Mouse (Mus musculus) C2C12 (cell line): Measurements from ENCODE around the gene Tstd2. TPM values are rescaled to one million over a fixed set of nuclear protein-coding genes. Genes with fewer than 3 reads are reported as not detected.

Source experiments
- H3K27me3 ChIP-seq: one replicate; pipeline ENCODE4 v1.6.1; 2011; ENCODE audit not compliant: control insufficient read depth, insufficient read depth, insufficient read length
- H3K36me3 ChIP-seq: one replicate; pipeline ENCODE4 v1.6.1; 2011; ENCODE audit not compliant: control insufficient read depth, insufficient read depth
- H3K4me3 ChIP-seq: one replicate; pipeline ENCODE4 v1.5.1; 2011; ENCODE audit warnings: mild to moderate bottlenecking, control low read depth; ENCODE audit not compliant: poor library complexity, insufficient read depth, severe bottlenecking
- H3K79me2 ChIP-seq: one replicate; pipeline ENCODE4 v1.6.1; 2011; ENCODE audit not compliant: control insufficient read depth, insufficient read depth
- H3K79me3 ChIP-seq: one replicate; pipeline ENCODE4 v1.6.1; 2011; ENCODE audit warnings: low read depth, control low read depth
- H3ac ChIP-seq: one replicate; pipeline ENCODE3; 2011; ENCODE audit warnings: low read depth; ENCODE audit not compliant: control insufficient read depth, insufficient read length
- CEBPB ChIP-seq: IDR thresholded peaks from one replicate; pipeline ENCODE4 v1.6.1; 2011; ENCODE audit warnings: low read depth, mild to moderate bottlenecking, control low read depth, moderate library complexity
- CTCF ChIP-seq: IDR thresholded peaks from one replicate; pipeline ENCODE4 v1.5.1; 2011; ENCODE audit not compliant: control insufficient read depth, insufficient read depth, insufficient read length
- FOSL1 ChIP-seq: IDR thresholded peaks from one replicate; pipeline ENCODE4 v1.8.0; 2011; ENCODE audit warnings: mild to moderate bottlenecking, low read length; ENCODE audit not compliant: poor library complexity, insufficient read depth, severe bottlenecking
- MAX ChIP-seq: IDR thresholded peaks from one replicate; pipeline ENCODE4 v1.6.1; 2011; ENCODE audit warnings: mild to moderate bottlenecking, control low read depth
- MYOD1 ChIP-seq: IDR thresholded peaks from one replicate; pipeline ENCODE4 v1.6.1; 2011; ENCODE audit warnings: low read depth; ENCODE audit not compliant: control insufficient read depth, insufficient read length
- MYOG ChIP-seq: IDR thresholded peaks from one replicate; pipeline ENCODE4 v1.6.1; 2011; ENCODE audit not compliant: control insufficient read depth, insufficient read length; ENCODE audit errors: extremely low read depth
- USF1 ChIP-seq: IDR thresholded peaks from one replicate; pipeline ENCODE4 v1.6.1; 2011; ENCODE audit warnings: low read depth, mild to moderate bottlenecking, control low read depth, moderate library complexity
- polyA plus RNA-seq: library from polyadenylated mRNA; unstranded; fragments of >200 nt; fragmentation: generic; extraction: Trizol; gene quantifications from one replicate; pipeline ENCODE4 v1.2.1, GENCODE M21; 2012; ENCODE audit warnings: missing spikeins

The Tstd2 gene
- polyA plus RNA-seq, 1 experiment = 15.5 TPM

DNA sequence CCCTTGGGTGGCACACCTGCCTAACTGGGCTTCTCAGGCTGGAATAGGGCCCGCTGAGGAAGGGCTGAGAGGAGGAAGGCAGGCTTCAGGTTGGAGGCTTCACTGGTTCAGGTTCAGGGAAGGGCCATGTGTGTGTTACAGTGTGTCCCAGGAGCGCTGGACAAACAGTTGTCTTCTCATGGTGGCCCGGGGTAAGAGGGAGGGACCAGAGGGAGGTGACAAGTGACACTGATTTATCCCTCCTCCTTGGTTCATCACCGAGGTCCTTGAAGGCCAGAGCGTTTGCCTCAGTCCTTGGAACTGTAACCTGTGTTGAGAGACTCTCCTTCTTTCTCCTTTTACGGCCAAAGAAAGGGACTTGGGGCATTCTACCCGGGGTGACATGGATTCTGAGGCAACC lies 38.0 kb downstream of the Tstd2 start:
- TF ChIP-seq CTCF = no peak
- TF ChIP-seq USF1 = no peak
- TF ChIP-seq MYOG = no peak
- no peak for TF ChIP-seq FOSL1
- TF ChIP-seq MYOD1 = no peak
- no peak for TF ChIP-seq CEBPB
- no peak for TF ChIP-seq MAX
- H3K79me3 ChIP-seq = no peaks in the 10 kb centered on the region
- H3K27me3 ChIP-seq = no peaks in the 10 kb centered on the region
- H3K79me2 ChIP-seq = no peaks in the 10 kb centered on the region
- no peaks in the 10 kb centered on the region for H3K36me3 ChIP-seq
- no peak overlapping the region for H3K4me3 ChIP-seq
- H3ac ChIP-seq = no peak overlapping the region

DNA sequence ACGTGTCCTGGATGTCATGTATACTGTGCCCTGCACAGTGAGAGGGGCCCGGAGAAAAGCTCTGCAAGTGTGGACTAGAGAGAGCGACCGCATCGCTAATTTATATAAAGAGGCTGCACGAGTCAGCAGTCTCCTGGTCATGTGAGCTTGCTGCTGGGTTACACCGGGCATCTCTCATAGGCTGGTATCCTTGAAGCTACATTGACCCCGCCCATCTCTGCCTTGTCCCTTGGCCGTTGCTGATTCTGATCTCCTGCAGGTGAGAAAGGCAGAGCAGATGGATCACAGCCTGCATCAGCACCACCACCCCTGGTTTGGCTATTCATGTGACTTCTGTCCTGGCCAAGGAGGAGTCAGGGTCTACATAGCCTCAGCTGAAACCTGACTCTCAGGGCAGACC lies 39.4 kb downstream of the Tstd2 start:
- Histone ChIP-seq H3K79me2 (no peaks in the 10 kb centered on the region), H3ac (no peak overlapping the region), H3K36me3 (no peaks in the 10 kb centered on the region), H3K79me3 (no peaks in the 10 kb centered on the region), H3K27me3 (no peaks in the 10 kb centered on the region), H3K4me3 (no peak overlapping the region)
- TF ChIP-seq CTCF = no peak
- TF ChIP-seq FOSL1 = no peak
- TF ChIP-seq MYOD1 = no peak
- no peak for TF ChIP-seq USF1
- no peak for TF ChIP-seq MYOG
- no peak for TF ChIP-seq MAX
- no peak for TF ChIP-seq CEBPB

DNA sequence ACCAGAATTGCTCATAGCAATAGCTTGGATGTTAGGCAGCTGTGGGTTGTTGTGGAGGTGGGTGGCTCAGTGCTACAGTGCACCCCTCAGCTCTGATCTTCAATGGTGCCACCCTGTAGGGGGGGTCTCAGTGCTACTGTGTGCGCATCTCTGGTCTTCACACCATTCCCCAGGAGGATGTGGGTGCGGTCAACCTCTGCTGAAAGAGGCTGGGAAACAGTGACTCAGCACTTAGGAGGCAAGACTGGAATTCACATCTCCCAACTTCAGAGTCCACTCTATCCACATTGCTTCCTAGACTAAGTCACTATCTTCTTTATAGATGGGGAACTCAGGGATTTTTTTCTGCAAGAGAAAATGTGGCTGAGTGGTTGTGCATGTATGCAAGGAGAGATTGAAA lies 40.9 kb downstream of the Tstd2 start:
- no peaks in the 10 kb centered on the region for H3K27me3 ChIP-seq
- H3K79me2 ChIP-seq = no peaks in the 10 kb centered on the region
- no peak for TF ChIP-seq MYOG
- TF ChIP-seq MYOD1 = no peak
- TF ChIP-seq CEBPB = no peak
- no peak for TF ChIP-seq MAX
- TF ChIP-seq FOSL1 = no peak
- TF ChIP-seq CTCF = no peak
- no peak for TF ChIP-seq USF1
- no peaks in the 10 kb centered on the region for H3K79me3 ChIP-seq
- H3K36me3 ChIP-seq = no peaks in the 10 kb centered on the region
- no peak overlapping the region for H3K4me3 ChIP-seq
- H3ac ChIP-seq = no peak overlapping the region

DNA sequence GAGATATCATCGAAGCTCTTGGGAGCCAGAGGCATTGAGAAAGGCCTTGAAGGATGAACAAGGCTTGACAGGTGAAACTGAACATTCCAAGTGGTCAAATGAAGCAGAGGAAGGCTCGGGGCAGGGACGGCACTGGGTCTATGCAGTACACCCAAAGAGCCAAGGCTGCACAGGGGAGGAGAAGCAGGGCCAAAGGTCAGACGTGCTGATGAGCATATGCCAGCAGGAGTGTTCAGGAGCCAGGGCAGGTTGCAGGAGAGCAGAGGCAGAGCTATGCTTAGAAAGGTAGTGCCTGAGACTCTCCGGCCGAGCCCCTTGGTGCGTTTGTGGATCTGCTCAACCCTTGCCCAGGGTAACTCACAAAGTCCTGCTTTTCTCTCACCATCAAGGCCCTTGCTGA lies 41.9 kb downstream of the Tstd2 start:
- TF ChIP-seq CEBPB = no peak
- no peak for TF ChIP-seq MYOD1
- TF ChIP-seq CTCF = no peak
- TF ChIP-seq MYOG = no peak
- no peak for TF ChIP-seq USF1
- TF ChIP-seq MAX = no peak
- no peak for TF ChIP-seq FOSL1
- Histone ChIP-seq H3K79me3 (no peaks in the 10 kb centered on the region), H3K79me2 (no peaks in the 10 kb centered on the region), H3ac (no peak overlapping the region), H3K36me3 (no peaks in the 10 kb centered on the region), H3K4me3 (no peak overlapping the region), H3K27me3 (no peaks in the 10 kb centered on the region)

DNA sequence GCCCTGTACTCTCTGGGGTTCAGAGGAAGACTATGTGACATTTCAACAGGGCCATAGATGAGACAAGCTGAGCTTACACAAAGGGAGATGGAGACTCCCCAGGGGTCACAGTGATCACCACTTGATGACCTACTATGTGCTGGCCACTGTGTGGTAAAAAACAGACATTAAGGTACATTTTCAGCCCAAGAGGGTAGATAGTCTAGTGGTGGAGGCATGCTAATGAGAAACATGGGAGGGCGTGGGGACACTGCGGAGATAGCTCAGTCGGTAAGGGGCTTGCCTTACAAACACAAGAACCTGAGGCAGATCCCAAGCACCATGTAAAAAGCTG lies 42.7 kb downstream of the Tstd2 start:
- Histone ChIP-seq H3K27me3 (no peaks in the 10 kb centered on the region), H3K4me3 (no peak overlapping the region), H3K79me2 (no peaks in the 10 kb centered on the region), H3ac (no peak overlapping the region), H3K36me3 (no peaks in the 10 kb centered on the region), H3K79me3 (no peaks in the 10 kb centered on the region)
- TF ChIP-seq MYOG (no peak), USF1 (no peak), CTCF (no peak), FOSL1 (no peak), CEBPB (no peak), MAX (no peak), MYOD1 (no peak)

DNA sequence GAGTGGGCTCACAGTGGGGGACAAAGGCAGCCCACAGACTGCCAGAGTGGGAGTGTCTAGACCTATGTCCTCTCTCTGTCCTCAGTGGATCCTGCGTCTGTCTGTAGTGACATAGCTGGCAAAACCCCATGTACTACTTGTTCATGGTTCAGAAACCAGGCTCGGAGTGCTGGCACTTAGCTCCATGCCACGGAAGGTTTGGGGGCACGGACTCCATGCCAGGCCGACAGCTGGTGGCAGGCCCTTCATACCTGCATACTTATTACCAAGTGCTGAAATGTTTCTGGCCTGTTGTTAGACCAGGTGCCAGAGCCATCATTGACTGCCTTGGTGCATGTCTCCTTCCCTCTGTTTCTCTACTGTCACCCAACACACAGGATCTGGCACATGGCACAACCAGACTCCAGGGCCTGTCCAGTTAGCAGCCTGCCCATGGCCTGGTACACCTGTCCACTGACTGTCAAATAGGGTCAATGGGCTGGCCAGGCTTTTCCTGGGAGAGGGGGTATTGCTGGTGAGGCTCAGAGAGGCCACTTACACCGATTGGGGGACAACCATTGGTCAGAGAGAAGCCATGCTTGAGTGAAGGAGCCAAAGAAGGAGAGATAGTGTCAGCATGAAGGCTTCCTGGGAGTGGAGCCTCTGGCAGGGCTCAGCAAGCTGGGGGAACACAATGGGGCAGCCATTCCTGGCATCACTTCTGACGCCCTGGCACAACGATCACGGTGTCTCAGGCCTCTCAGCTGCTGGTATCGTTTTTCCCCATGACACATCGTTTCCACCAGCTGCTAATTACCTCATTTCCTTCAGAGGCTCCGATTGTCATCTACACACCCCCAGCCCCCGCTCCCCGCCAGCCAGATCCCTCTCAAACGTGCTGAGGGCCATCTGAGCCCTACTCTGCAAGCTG lies 43.3 kb downstream of the Tstd2 start:
- no peaks in the 10 kb centered on the region for H3K79me3 ChIP-seq
- no peaks in the 10 kb centered on the region for H3K36me3 ChIP-seq
- TF ChIP-seq MYOD1 (peak; percentile 79), USF1 (no peak), CEBPB (no peak), CTCF (no peak), MAX (no peak)
- H3K79me2 ChIP-seq = no peaks in the 10 kb centered on the region
- no peak overlapping the region for H3K4me3 ChIP-seq
- no peaks in the 10 kb centered on the region for H3K27me3 ChIP-seq
- no peak overlapping the region for H3ac ChIP-seq
